Mouse (Mus musculus): Measurements from ENCODE around the gene Fry. TPM values are rescaled to one million over a fixed set of nuclear protein-coding genes. Genes with fewer than 3 reads are reported as not detected.

The Fry gene
- polyA plus RNA-seq, 1 experiment, result 2.1 TPM

DNA sequence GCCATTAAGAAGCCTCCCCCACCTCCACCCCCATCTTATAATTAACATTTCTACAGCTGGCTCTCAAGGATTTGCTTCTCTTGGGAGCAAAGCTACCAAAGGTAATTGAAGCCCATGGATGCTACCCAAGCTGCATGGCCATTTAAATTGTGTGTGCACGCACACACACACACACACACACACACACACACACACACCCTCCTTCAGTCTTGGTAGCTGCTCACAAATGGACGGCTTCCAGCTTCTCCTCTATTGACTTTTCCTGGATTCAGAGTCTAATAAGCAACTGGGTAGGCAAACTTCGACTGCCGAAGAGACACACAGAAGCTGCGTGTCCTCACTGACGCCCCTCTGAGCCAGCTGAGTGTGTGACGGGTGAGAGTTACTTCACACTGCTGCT lies 11.7 kb downstream of the Fry start:
- no peaks in the 10 kb centered on the region for H3K36me3 ChIP-seq (ENCODE audit: control insufficient read depth, insufficient read depth)
- no peak overlapping the region for H3ac ChIP-seq (ENCODE audit: control insufficient read depth, insufficient read length)
- TF ChIP-seq SRF (IDR thresholded peaks at IDR 0.05; ENCODE audit: control insufficient read depth, insufficient read length, low read depth) (no peak), TCF12 (IDR thresholded peaks at IDR 0.05; ENCODE audit: insufficient read depth, poor library complexity, severe bottlenecking) (no peak), MYOD1 (IDR thresholded peaks at IDR 0.05; ENCODE audit: control insufficient read depth in 1 of 3, insufficient read length in 2 of 3, low read depth in 2 of 3) (no peak), E2F4 (IDR thresholded peaks at IDR 0.05; ENCODE audit: insufficient read depth) (no peak), TCF3 (IDR thresholded peaks at IDR 0.05; ENCODE audit: insufficient read length, low read depth) (no peak), MAX (IDR thresholded peaks at IDR 0.05; ENCODE audit: low read depth) (no peak), REST (IDR thresholded peaks at IDR 0.05; ENCODE audit: insufficient read depth, insufficient read length) (no peak), POLR2A (IDR thresholded peaks at IDR 0.05; ENCODE audit: insufficient read length, low read depth) (no peak), CEBPB (IDR thresholded peaks at IDR 0.05; ENCODE audit: insufficient read depth, poor library complexity, severe bottlenecking) (no peak), USF1 (IDR thresholded peaks at IDR 0.05; ENCODE audit: low read depth) (no peak), POLR2AphosphoS2 (IDR thresholded peaks at IDR 0.05; ENCODE audit: insufficient read length, low read depth) (no peak), MYOG (IDR thresholded peaks at IDR 0.05; ENCODE audit: control insufficient read depth in 1 of 3, insufficient read depth in 1 of 3, insufficient read length in 2 of 3, low read depth in 2 of 3) (no peak)
- no peaks in the 10 kb centered on the region for H3K79me2 ChIP-seq (ENCODE audit: control insufficient read depth, insufficient read depth)
- H3K27me3 ChIP-seq (ENCODE audit: control insufficient read depth, insufficient read depth, insufficient read length), result no peaks in the 10 kb centered on the region
- H3K4me2 ChIP-seq (ENCODE audit: low read depth), result no peak overlapping the region
- no peak overlapping the region for H3K4me3 ChIP-seq

DNA sequence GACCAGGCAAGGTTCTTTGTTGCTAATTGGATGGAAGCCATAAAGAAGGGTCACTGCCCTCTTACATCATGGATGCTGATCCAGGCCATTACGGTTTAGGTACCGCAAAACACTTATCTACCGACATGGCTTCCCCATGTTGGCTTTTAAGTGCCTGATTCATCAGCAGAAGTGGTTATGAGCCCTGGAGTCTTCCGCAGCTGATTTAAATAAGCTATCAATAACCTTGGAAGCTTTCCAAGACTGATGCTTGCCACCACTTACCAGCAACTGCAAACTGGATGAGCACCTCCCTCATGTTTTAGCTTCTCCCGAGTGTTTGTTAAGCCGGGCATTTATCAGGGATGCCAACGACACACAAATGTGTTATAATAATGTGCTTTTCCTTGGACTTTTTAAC lies 12.7 kb downstream of the Fry start:
- TF ChIP-seq E2F4 (IDR thresholded peaks at IDR 0.05; ENCODE audit: insufficient read depth), result no peak
- Histone ChIP-seq H3K4me2 (ENCODE audit: low read depth) (no peak overlapping the region), H3K4me3 (no peak overlapping the region), H3K27me3 (ENCODE audit: control insufficient read depth, insufficient read depth, insufficient read length) (no peaks in the 10 kb centered on the region), H3K79me2 (ENCODE audit: control insufficient read depth, insufficient read depth) (no peaks in the 10 kb centered on the region), H3K36me3 (ENCODE audit: control insufficient read depth, insufficient read depth) (no peaks in the 10 kb centered on the region), H3ac (ENCODE audit: control insufficient read depth, insufficient read length) (no peak overlapping the region)

DNA sequence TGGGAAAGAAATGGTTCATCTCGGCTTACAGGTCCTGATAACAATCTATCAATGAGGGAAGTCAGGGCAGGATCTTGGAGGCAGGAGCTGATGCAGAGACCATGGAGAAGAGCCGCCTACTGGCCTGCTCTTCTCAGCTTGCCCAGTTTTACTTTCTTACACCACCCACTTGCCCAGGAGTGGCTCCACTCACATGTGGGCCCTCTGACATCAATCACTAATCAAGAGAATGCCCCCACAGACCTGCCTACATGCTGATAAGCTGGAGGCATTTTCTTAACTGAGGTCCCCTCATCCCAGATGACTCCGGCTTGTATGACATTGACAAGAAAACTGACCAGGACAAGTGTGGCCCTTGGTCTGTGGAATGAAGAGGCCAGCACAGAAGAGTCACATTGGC lies 16.2 kb downstream of the Fry start:
- H3ac ChIP-seq (ENCODE audit: control insufficient read depth, insufficient read length), result no peak overlapping the region
- H3K36me3 ChIP-seq (ENCODE audit: control insufficient read depth, insufficient read depth), result no peaks in the 10 kb centered on the region
- no peak overlapping the region for H3K4me2 ChIP-seq (ENCODE audit: low read depth)
- H3K4me3 ChIP-seq, result no peak overlapping the region
- no peaks in the 10 kb centered on the region for H3K79me2 ChIP-seq (ENCODE audit: control insufficient read depth, insufficient read depth)
- no peak for TF ChIP-seq MYOG (IDR thresholded peaks at IDR 0.05; ENCODE audit: control insufficient read depth in 1 of 3, insufficient read depth in 1 of 3, insufficient read length in 2 of 3, low read depth in 2 of 3)
- no peaks in the 10 kb centered on the region for H3K27me3 ChIP-seq (ENCODE audit: control insufficient read depth, insufficient read depth, insufficient read length)

DNA sequence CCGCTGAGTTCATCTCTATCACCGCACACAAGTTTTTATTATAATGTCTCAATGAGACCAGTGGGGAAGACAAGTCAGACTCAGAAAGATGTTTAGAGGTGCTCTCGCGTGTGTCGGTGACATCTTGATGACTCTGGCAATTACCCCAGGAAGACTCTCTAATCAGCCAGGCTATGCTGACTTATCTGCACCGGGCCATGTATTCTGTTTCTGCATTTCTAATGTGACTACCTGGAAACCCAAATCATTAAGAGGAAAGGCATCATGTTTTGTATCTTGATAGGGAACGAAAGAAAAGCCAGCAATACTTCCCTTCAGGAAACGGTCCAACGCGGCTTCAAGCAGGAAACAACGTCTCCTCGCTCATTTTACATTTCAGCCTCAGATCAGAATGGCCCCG lies 17.1 kb downstream of the Fry start:
- TF ChIP-seq TCF3 (IDR thresholded peaks at IDR 0.05; ENCODE audit: insufficient read length, low read depth), result no peak
- no peak for TF ChIP-seq REST (IDR thresholded peaks at IDR 0.05; ENCODE audit: insufficient read depth, insufficient read length)
- no peak for TF ChIP-seq TCF12 (IDR thresholded peaks at IDR 0.05; ENCODE audit: insufficient read depth, poor library complexity, severe bottlenecking)
- TF ChIP-seq USF1 (IDR thresholded peaks at IDR 0.05; ENCODE audit: low read depth), result no peak
- TF ChIP-seq MAX (IDR thresholded peaks at IDR 0.05; ENCODE audit: low read depth), result no peak
- TF ChIP-seq MYOG (IDR thresholded peaks at IDR 0.05; ENCODE audit: control insufficient read depth in 1 of 3, insufficient read depth in 1 of 3, insufficient read length in 2 of 3, low read depth in 2 of 3), result no peak
- no peak for TF ChIP-seq MYOD1 (IDR thresholded peaks at IDR 0.05; ENCODE audit: control insufficient read depth in 1 of 3, insufficient read length in 2 of 3, low read depth in 2 of 3)
- TF ChIP-seq POLR2AphosphoS2 (IDR thresholded peaks at IDR 0.05; ENCODE audit: insufficient read length, low read depth), result no peak
- TF ChIP-seq E2F4 (IDR thresholded peaks at IDR 0.05; ENCODE audit: insufficient read depth), result no peak
- no peak for TF ChIP-seq SRF (IDR thresholded peaks at IDR 0.05; ENCODE audit: control insufficient read depth, insufficient read length, low read depth)
- TF ChIP-seq CEBPB (IDR thresholded peaks at IDR 0.05; ENCODE audit: insufficient read depth, poor library complexity, severe bottlenecking), result no peak
- no peak for TF ChIP-seq POLR2A (IDR thresholded peaks at IDR 0.05; ENCODE audit: insufficient read length, low read depth)
- H3K4me2 ChIP-seq (ENCODE audit: low read depth), result no peak overlapping the region
- H3K4me3 ChIP-seq, result no peak overlapping the region

DNA sequence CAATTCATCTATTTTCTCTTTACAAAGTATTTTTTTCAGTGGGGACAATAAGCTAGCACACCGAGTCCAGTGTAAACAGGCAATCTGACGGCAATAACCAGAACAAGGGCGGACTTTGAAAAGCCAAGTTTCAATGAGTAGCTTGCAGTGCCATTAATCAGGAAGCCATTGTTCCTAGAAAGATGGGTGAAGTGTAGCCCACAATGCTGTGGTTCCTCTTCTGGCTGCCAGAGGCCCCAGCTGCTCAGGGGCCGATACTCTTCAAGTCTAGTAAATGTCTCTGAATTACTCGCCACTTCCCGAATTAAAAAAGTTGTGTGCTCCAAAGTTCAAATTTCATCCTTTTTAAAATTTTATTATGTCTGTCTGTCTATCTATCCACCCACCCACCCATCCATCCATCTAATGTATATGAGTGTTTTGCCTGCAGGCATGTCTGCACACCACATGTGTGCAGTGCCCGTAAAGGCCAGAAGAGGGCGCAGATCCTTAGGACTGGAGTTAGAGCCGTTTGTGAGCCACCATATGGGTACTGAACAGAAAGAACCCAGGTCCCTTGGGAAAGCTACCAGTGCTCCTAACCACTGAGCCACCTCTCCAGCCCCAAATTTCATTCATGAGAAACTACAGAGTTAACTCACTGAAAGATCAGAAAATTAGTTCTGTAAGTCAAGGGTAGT lies 19.5 kb downstream of the Fry start:
- H3K4me2 ChIP-seq (ENCODE audit: low read depth), result no peak overlapping the region
- no peak overlapping the region for H3ac ChIP-seq (ENCODE audit: control insufficient read depth, insufficient read length)
- no peaks in the 10 kb centered on the region for H3K27me3 ChIP-seq (ENCODE audit: control insufficient read depth, insufficient read depth, insufficient read length)
- no peaks in the 10 kb centered on the region for H3K79me2 ChIP-seq (ENCODE audit: control insufficient read depth, insufficient read depth)
- no peaks in the 10 kb centered on the region for H3K36me3 ChIP-seq (ENCODE audit: control insufficient read depth, insufficient read depth)
- TF ChIP-seq TCF3 (IDR thresholded peaks at IDR 0.05; ENCODE audit: insufficient read length, low read depth) (no peak), SRF (IDR thresholded peaks at IDR 0.05; ENCODE audit: control insufficient read depth, insufficient read length, low read depth) (no peak), MYOG (IDR thresholded peaks at IDR 0.05; ENCODE audit: control insufficient read depth in 1 of 3, insufficient read depth in 1 of 3, insufficient read length in 2 of 3, low read depth in 2 of 3) (no peak), E2F4 (IDR thresholded peaks at IDR 0.05; ENCODE audit: insufficient read depth) (no peak), MAX (IDR thresholded peaks at IDR 0.05; ENCODE audit: low read depth) (no peak), POLR2AphosphoS2 (IDR thresholded peaks at IDR 0.05; ENCODE audit: insufficient read length, low read depth) (no peak), REST (IDR thresholded peaks at IDR 0.05; ENCODE audit: insufficient read depth, insufficient read length) (no peak), MYOD1 (IDR thresholded peaks at IDR 0.05; ENCODE audit: control insufficient read depth in 1 of 3, insufficient read length in 2 of 3, low read depth in 2 of 3) (no peak), POLR2A (IDR thresholded peaks at IDR 0.05; ENCODE audit: insufficient read length, low read depth) (no peak), CEBPB (IDR thresholded peaks at IDR 0.05; ENCODE audit: insufficient read depth, poor library complexity, severe bottlenecking) (no peak), TCF12 (IDR thresholded peaks at IDR 0.05; ENCODE audit: insufficient read depth, poor library complexity, severe bottlenecking) (no peak), USF1 (IDR thresholded peaks at IDR 0.05; ENCODE audit: low read depth) (no peak)
- no peak overlapping the region for H3K4me3 ChIP-seq

More for the DNA sequence above, 17.1 kb downstream of the Fry start:
- no peaks in the 10 kb centered on the region for H3K36me3 ChIP-seq (ENCODE audit: control insufficient read depth, insufficient read depth)
- H3K27me3 ChIP-seq (ENCODE audit: control insufficient read depth, insufficient read depth, insufficient read length), result no peaks in the 10 kb centered on the region
- H3ac ChIP-seq (ENCODE audit: control insufficient read depth, insufficient read length), result no peak overlapping the region
- no peaks in the 10 kb centered on the region for H3K79me2 ChIP-seq (ENCODE audit: control insufficient read depth, insufficient read depth)
